Mouse (Mus musculus): ENCODE results near the gene Phgr1. TPM values are rescaled to one million over a fixed set of nuclear protein-coding genes. Genes with fewer than 3 reads are reported as not detected.

Gene Phgr1
- total RNA-seq, 2 experiments from 2014 or later: not detected

- no peak for DNase-seq
Observed at GRCm38 (mm10) chr2:118824396-118824795, 51.8 kb downstream of the Phgr1 start.

Other genes with a start within 250 kb of the Phgr1 start
- gene Bmf, start 223.1 kb upstream of the Phgr1 start, total RNA-seq (2021): 10 to 100 TPM; 18.6 to 23.1 TPM
- 10 to 100 TPM; 21.6 to 27.2 TPM for gene Bub1b, start 174.6 kb upstream of the Phgr1 start, total RNA-seq (2021)
- gene Pak6, start 109.5 kb upstream of the Phgr1 start, total RNA-seq (2021): 10 to 100 TPM in 1 of 2 experiments, 1 to 10 TPM in 1; 8.0 to 13.6 TPM
- under 1 TPM; 0.09 to 0.15 TPM for gene Ankrd63, start 68.8 kb upstream of the Phgr1 start, total RNA-seq (2021)
- 1 to 10 TPM; 1.8 to 3.0 TPM for gene Plcb2, start 44.3 kb upstream of the Phgr1 start, total RNA-seq (2021)
- 10 to 100 TPM; 27.3 to 27.9 TPM for gene Inafm2, start 27.0 kb upstream of the Phgr1 start, total RNA-seq (2021)
- 1 to 10 TPM; 3.2 to 5.5 TPM for gene Ccdc9b, start 10.1 kb upstream of the Phgr1 start, total RNA-seq (2021)
- 10 to 100 TPM; 22.0 to 26.2 TPM for gene Disp2, start 7.0 kb downstream of the Phgr1 start, total RNA-seq (2021)
- gene Knstrn, start 41.2 kb downstream of the Phgr1 start, total RNA-seq (2021): 10 to 100 TPM; 18.2 to 19.1 TPM
- gene Ivd, start 89.2 kb downstream of the Phgr1 start, total RNA-seq (2021): 100 to 1,000 TPM; 157 to 177 TPM
- gene Bahd1, start 127.6 kb downstream of the Phgr1 start, total RNA-seq (2021): 10 to 100 TPM; 30.1 to 37.9 TPM
- gene Chst14, start 153.7 kb downstream of the Phgr1 start, total RNA-seq (2021): 10 to 100 TPM; 11.2 to 15.0 TPM